Mouse (Mus musculus): Measurements from ENCODE around the gene Scamp4. TPM values are rescaled to one million over a fixed set of nuclear protein-coding genes. Genes with fewer than 3 reads are reported as not detected.

Scamp4 gene
- total and polyA plus RNA-seq, 3 experiments: 18.5 to 89.9 (median 33.2) TPM

GRCm38 (mm10) chr10:80570871-80571836 is 31.5 kb upstream of the Scamp4 start (continued):
- TF ChIP-seq UBTF (IDR thresholded peaks at IDR 0.05; ENCODE audit: low read depth, low read length) (no peak), NRF1 (IDR thresholded peaks at IDR 0.05; ENCODE audit: low read depth, low read length) (peak; percentile 10; the same call in 1 of the 2 replicates), MYC (IDR thresholded peaks at IDR 0.05; ENCODE audit: low read depth, low read length) (peak; percentile 54; the same call in 1 of the 2 replicates), BHLHE40 (IDR thresholded peaks at IDR 0.05; ENCODE audit: low read depth, low read length) (peak; percentile 73), MXI1 (IDR thresholded peaks at IDR 0.05; ENCODE audit: low read depth, low read length) (peak; percentile 34; the same call in 1 of the 2 replicates), HCFC1 (IDR thresholded peaks at IDR 0.05; ENCODE audit: low read depth, low read length) (peak; percentile 8; the same call in 1 of the 2 replicates), ZNF384 (IDR thresholded peaks at IDR 0.05; ENCODE audit: low read depth, low read length) (no peak)

DNA sequence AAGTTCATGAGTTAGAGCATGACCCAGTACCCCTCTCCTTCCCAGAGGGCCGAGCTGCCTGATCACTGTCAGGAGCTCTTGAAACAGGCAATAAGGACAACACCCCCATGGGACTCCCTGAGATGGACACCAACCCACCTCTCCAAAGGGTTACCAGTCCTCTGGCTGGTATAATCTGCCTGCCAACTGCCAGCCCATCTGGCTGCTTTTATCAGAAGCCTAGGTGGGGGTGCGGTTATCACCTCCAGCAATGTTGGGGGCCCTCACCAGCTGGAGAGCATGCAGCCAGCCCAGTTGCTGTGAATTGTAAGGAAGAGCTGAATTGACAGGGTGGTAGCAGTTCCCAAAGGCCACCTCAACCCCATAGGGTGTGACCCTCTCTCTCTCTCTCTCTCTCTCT is 30.2 kb upstream of the Scamp4 start:
- Histone ChIP-seq H3K4me3 (replicated peaks in 1 of 3; ENCODE audit: low read depth in 2 of 3, low read length in 2 of 3, poor library complexity in 1 of 3) (no peak overlapping the region), H3K9me3 (replicated peaks; ENCODE audit: low read length) (no peaks in the 10 kb centered on the region), H3K27me3 (replicated peaks) (no peaks in the 10 kb centered on the region), H3K36me3 (replicated peaks in 1 of 2; ENCODE audit: control insufficient read depth in 1 of 2, insufficient read depth in 1 of 2, low read length in 1 of 2) (peaks cover 16 to 37% of the 10 kb centered on the region in 2 experiments), H3K4me2 (ENCODE audit: insufficient read depth, low read depth, poor library complexity, severe bottlenecking) (no peak overlapping the region), H3K4me1 (ENCODE audit: control insufficient read depth in 1 of 2, insufficient read depth in 2 of 2) (peaks cover 17 to 52% of the 10 kb centered on the region in 2 experiments), H3K9ac (ENCODE audit: insufficient read depth, low read depth) (no peak overlapping the region), H3K79me2 (replicated peaks; ENCODE audit: control insufficient read depth, extremely low read depth, insufficient read depth, poor library complexity, severe bottlenecking) (peaks cover 71% of the 10 kb centered on the region), H3K27ac (ENCODE audit: insufficient read depth, low read depth) (no peak overlapping the region)
- no peak for DNase-seq (ENCODE audit: extremely low read depth)
- 0 out of 2 replicates have a peak, but pooled peaks have one; percentile 10 for TF ChIP-seq POLR2A (IDR thresholded peaks at IDR 0.05; ENCODE audit: low read depth, low read length)
- TF ChIP-seq ZKSCAN1 (IDR thresholded peaks at IDR 0.05; ENCODE audit: borderline replicate concordance, low read depth, low read length): no peak
- dilution Hi-C loops (cut with MboI; ENCODE audit: extremely low pct_ligation_motif_present, extremely low pct_unique_long_range_greater_than_20kb, low sequenced_read_pairs): no loop called here
- in situ Hi-C loops (cut with MboI; ENCODE audit: low pct_ligation_motif_present, low pct_unique_long_range_greater_than_20kb, low sequenced_read_pairs): no loop called here

GRCm38 (mm10) chr10:80573944-80574343 is 28.7 kb upstream of the Scamp4 start:
- Histone ChIP-seq H3K79me2 (replicated peaks; ENCODE audit: control insufficient read depth, extremely low read depth, insufficient read depth, poor library complexity, severe bottlenecking) (peaks cover 66% of the 10 kb centered on the region), H3K9ac (ENCODE audit: insufficient read depth, low read depth) (no peak overlapping the region), H3K4me2 (ENCODE audit: insufficient read depth, low read depth, poor library complexity, severe bottlenecking) (no peak overlapping the region), H3K9me3 (replicated peaks; ENCODE audit: low read length) (no peaks in the 10 kb centered on the region), H3K27ac (ENCODE audit: insufficient read depth, low read depth) (no peak overlapping the region), H3K36me3 (replicated peaks in 1 of 2; ENCODE audit: control insufficient read depth in 1 of 2, insufficient read depth in 1 of 2, low read length in 1 of 2) (peaks cover 4 to 23% of the 10 kb centered on the region in 2 experiments), H3K4me1 (ENCODE audit: control insufficient read depth in 1 of 2, insufficient read depth in 2 of 2) (peaks cover 17 to 55% of the 10 kb centered on the region in 2 experiments), H3K27me3 (replicated peaks) (no peaks in the 10 kb centered on the region), H3K4me3 (replicated peaks in 1 of 3; ENCODE audit: low read depth in 2 of 3, low read length in 2 of 3, poor library complexity in 1 of 3) (no peak overlapping the region)
- TF ChIP-seq ELF1 (IDR thresholded peaks at IDR 0.05; ENCODE audit: low read depth, low read length): no peak
- no peak for TF ChIP-seq SMC3 (IDR thresholded peaks at IDR 0.05; ENCODE audit: low read depth, low read length)
- no peak for TF ChIP-seq ZKSCAN1 (IDR thresholded peaks at IDR 0.05; ENCODE audit: borderline replicate concordance, low read depth, low read length)
- no peak for TF ChIP-seq MYC (IDR thresholded peaks at IDR 0.05; ENCODE audit: low read depth, low read length)
- TF ChIP-seq KAT2A (IDR thresholded peaks at IDR 0.05; ENCODE audit: insufficient replicate concordance, low read length): no peak
- TF ChIP-seq NELFE (IDR thresholded peaks at IDR 0.05; ENCODE audit: low read depth, low read length): no peak
- TF ChIP-seq EP300 (IDR thresholded peaks at IDR 0.05; ENCODE audit: low read length): no peak
- TF ChIP-seq ZC3H11A (IDR thresholded peaks at IDR 0.05; ENCODE audit: low read depth, low read length): no peak
- TF ChIP-seq BHLHE40 (IDR thresholded peaks at IDR 0.05; ENCODE audit: low read depth, low read length): no peak
- TF ChIP-seq ZNF384 (IDR thresholded peaks at IDR 0.05; ENCODE audit: low read depth, low read length): no peak
- TF ChIP-seq RAD21 (IDR thresholded peaks at IDR 0.05; ENCODE audit: low read depth, low read length): no peak
- no peak for TF ChIP-seq POLR2A (IDR thresholded peaks at IDR 0.05; ENCODE audit: low read depth, low read length)
- no peak for TF ChIP-seq RCOR1 (conservative IDR thresholded peaks at IDR 0.05; ENCODE audit: low read depth, low read length)
- TF ChIP-seq PAX5 (IDR thresholded peaks at IDR 0.05; ENCODE audit: low read length): no peak
- TF ChIP-seq GABPA (IDR thresholded peaks at IDR 0.05; ENCODE audit: insufficient replicate concordance, low read depth, low read length): no peak
- no peak for TF ChIP-seq ZMIZ1 (IDR thresholded peaks at IDR 0.05; ENCODE audit: low read depth, low read length)
- no peak for TF ChIP-seq TBP (conservative IDR thresholded peaks at IDR 0.05; ENCODE audit: low read depth, low read length)
- no peak for TF ChIP-seq CHD1 (IDR thresholded peaks at IDR 0.05; ENCODE audit: low read depth, low read length)
- no peak for TF ChIP-seq MEF2A (IDR thresholded peaks at IDR 0.05; ENCODE audit: borderline replicate concordance, low read depth, low read length)
- dilution Hi-C loops (cut with MboI; ENCODE audit: extremely low pct_ligation_motif_present, extremely low pct_unique_long_range_greater_than_20kb, low sequenced_read_pairs): no loop called here
- in situ Hi-C loops (cut with MboI; ENCODE audit: low pct_ligation_motif_present, low pct_unique_long_range_greater_than_20kb, low sequenced_read_pairs): no loop called here
- DNase-seq (ENCODE audit: extremely low read depth): peak; percentile 28
